Mouse (Mus musculus) myocyte (in vitro differentiated cells): ENCODE measurements around the gene Dram1. TPM values are rescaled to one million over a fixed set of nuclear protein-coding genes. Genes with fewer than 3 reads are reported as not detected.

Experiments
- H3K27me3 ChIP-seq: one replicate; pipeline ENCODE4 v1.6.1; 2011; ENCODE audit not compliant: control insufficient read depth, insufficient read depth, insufficient read length
- H3K36me3 ChIP-seq: one replicate; pipeline ENCODE4 v1.6.1; 2011; ENCODE audit not compliant: control insufficient read depth, insufficient read depth
- H3K4me2 ChIP-seq: one replicate; pipeline ENCODE4 v1.6.1; 2011; ENCODE audit warnings: low read depth, control low read depth
- H3K4me3 ChIP-seq: one replicate; pipeline ENCODE4 v1.5.1; 2011; ENCODE audit warnings: mild to moderate bottlenecking, control low read depth, moderate library complexity
- H3K79me2 ChIP-seq: one replicate; pipeline ENCODE4 v1.6.1; 2011; ENCODE audit not compliant: control insufficient read depth, insufficient read depth
- H3ac ChIP-seq: one replicate; pipeline ENCODE4 v1.6.1; 2011; ENCODE audit not compliant: control insufficient read depth, insufficient read length
- CEBPB ChIP-seq: IDR thresholded peaks from 2 replicates; pipeline ENCODE4 v1.6.1; 2011; ENCODE audit warnings: mild to moderate bottlenecking, moderate library complexity; ENCODE audit not compliant: poor library complexity, insufficient read depth, severe bottlenecking
- E2F4 ChIP-seq: IDR thresholded peaks from one replicate; pipeline ENCODE4 v1.6.1; 2011; ENCODE audit warnings: mild to moderate bottlenecking, control low read depth, moderate library complexity; ENCODE audit not compliant: insufficient read depth
- MAX ChIP-seq: IDR thresholded peaks from one replicate; pipeline ENCODE4 v1.6.1; 2011; ENCODE audit warnings: low read depth, mild to moderate bottlenecking, control low read depth
- MYOD1 ChIP-seq, 3 experiments: IDR thresholded peaks; one replicate each; pipeline ENCODE4 v1.6.1; 2011; ENCODE audit warnings: control low read depth in 2 of 3, low read depth in 2 of 3, mild to moderate bottlenecking in 2 of 3, moderate library complexity in 1 of 3; ENCODE audit not compliant: insufficient read length in 2 of 3, control insufficient read depth in 1 of 3
- MYOG ChIP-seq, 3 experiments: IDR thresholded peaks; one replicate each; pipeline ENCODE4 v1.6.1; 2011; ENCODE audit warnings: control low read depth in 2 of 3, low read depth in 2 of 3, mild to moderate bottlenecking in 2 of 3; ENCODE audit not compliant: insufficient read length in 2 of 3, control insufficient read depth in 1 of 3, insufficient read depth in 1 of 3
- POLR2A ChIP-seq: IDR thresholded peaks from one replicate; pipeline ENCODE4 v1.6.1; 2011; ENCODE audit warnings: low read depth, mild to moderate bottlenecking, control low read depth, moderate library complexity; ENCODE audit not compliant: insufficient read length
- POLR2AphosphoS2 ChIP-seq: IDR thresholded peaks from one replicate; pipeline ENCODE4 v1.6.1; 2011; ENCODE audit warnings: low read depth, control low read depth; ENCODE audit not compliant: insufficient read length
- REST ChIP-seq: IDR thresholded peaks from one replicate; pipeline ENCODE4 v1.6.1; 2011; ENCODE audit warnings: mild to moderate bottlenecking, control low read depth, moderate library complexity; ENCODE audit not compliant: insufficient read depth, insufficient read length
- SRF ChIP-seq: IDR thresholded peaks from one replicate; pipeline ENCODE4 v1.6.1; 2011; ENCODE audit warnings: low read depth; ENCODE audit not compliant: control insufficient read depth, insufficient read length
- TCF12 ChIP-seq: IDR thresholded peaks from one replicate; pipeline ENCODE4 v1.6.1; 2011; ENCODE audit warnings: mild to moderate bottlenecking, control low read depth; ENCODE audit not compliant: poor library complexity, insufficient read depth, severe bottlenecking
- TCF3 ChIP-seq: IDR thresholded peaks from one replicate; pipeline ENCODE4 v1.6.1; 2011; ENCODE audit warnings: low read depth, control low read depth; ENCODE audit not compliant: insufficient read length
- USF1 ChIP-seq: IDR thresholded peaks from one replicate; pipeline ENCODE4 v1.6.1; 2011; ENCODE audit warnings: low read depth, mild to moderate bottlenecking, control low read depth, moderate library complexity
- polyA plus RNA-seq: library from polyadenylated mRNA; unstranded; fragments of >200 nt; fragmentation: generic; extraction: Trizol; gene quantifications from one replicate; pipeline ENCODE4 v1.2.1, GENCODE M21; 2012; ENCODE audit warnings: missing spikeins

Gene Dram1
- polyA plus RNA-seq, 1 experiment: 1.7 TPM

DNA sequence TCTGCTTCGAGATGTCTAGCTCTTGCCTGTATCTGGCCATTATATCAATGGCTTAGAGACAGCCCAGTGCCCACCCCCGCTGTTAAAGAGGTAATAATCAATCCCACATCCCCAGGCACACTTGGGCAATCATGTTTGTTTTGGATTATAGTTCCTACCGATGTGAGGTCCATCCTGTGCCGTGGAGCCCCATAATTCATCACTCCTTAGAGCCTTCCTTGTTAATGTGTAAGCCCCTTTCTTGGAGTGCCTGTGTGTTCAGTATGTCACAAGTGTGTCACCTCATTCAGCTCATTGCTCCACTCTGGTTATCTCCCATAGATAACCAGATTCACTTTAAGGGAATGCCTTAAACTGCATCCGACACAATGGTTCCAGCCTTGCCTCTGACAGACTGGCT is 24.3 kb downstream of the Dram1 start:
- no peak overlapping the region for H3ac ChIP-seq
- H3K36me3 ChIP-seq: no peaks in the 10 kb centered on the region
- H3K27me3 ChIP-seq: no peaks in the 10 kb centered on the region
- no peak overlapping the region for H3K4me3 ChIP-seq
- TF ChIP-seq MYOD1 (IDR thresholded peaks at IDR 0.05; ENCODE audit: control insufficient read depth in 1 of 3, insufficient read length in 2 of 3, low read depth in 2 of 3) (no peak), MYOG (IDR thresholded peaks at IDR 0.05; ENCODE audit: control insufficient read depth in 1 of 3, insufficient read depth in 1 of 3, insufficient read length in 2 of 3, low read depth in 2 of 3) (no peak), TCF12 (no peak), MAX (no peak), USF1 (no peak), SRF (no peak), CEBPB (no peak), POLR2AphosphoS2 (no peak), REST (no peak), TCF3 (no peak), POLR2A (no peak), E2F4 (no peak)
- H3K4me2 ChIP-seq: no peak overlapping the region
- no peaks in the 10 kb centered on the region for H3K79me2 ChIP-seq

- Histone ChIP-seq H3K27me3 (no peaks in the 10 kb centered on the region), H3K36me3 (no peaks in the 10 kb centered on the region), H3K4me3 (no peak overlapping the region), H3ac (no peak overlapping the region), H3K79me2 (no peaks in the 10 kb centered on the region), H3K4me2 (no peak overlapping the region)
- TF ChIP-seq E2F4: no peak
- TF ChIP-seq MAX: no peak
Observed at GRCm38 (mm10) chr10:88352549-88352948, 26.3 kb downstream of the Dram1 start.

GRCm38 (mm10) chr10:88351411-88352103 is 27.3 kb downstream of the Dram1 start:
- Histone ChIP-seq H3K27me3 (no peaks in the 10 kb centered on the region), H3K79me2 (no peaks in the 10 kb centered on the region), H3K4me3 (no peak overlapping the region), H3K36me3 (no peaks in the 10 kb centered on the region), H3K4me2 (no peak overlapping the region), H3ac (no peak overlapping the region)
- TF ChIP-seq TCF12: no peak
- no peak for TF ChIP-seq MAX
- no peak for TF ChIP-seq CEBPB
- TF ChIP-seq SRF: no peak
- TF ChIP-seq E2F4: no peak
- no peak for TF ChIP-seq TCF3
- no peak for TF ChIP-seq MYOD1 (IDR thresholded peaks at IDR 0.05; ENCODE audit: control insufficient read depth in 1 of 3, insufficient read length in 2 of 3, low read depth in 2 of 3)
- no peak for TF ChIP-seq REST
- TF ChIP-seq POLR2A: no peak

DNA sequence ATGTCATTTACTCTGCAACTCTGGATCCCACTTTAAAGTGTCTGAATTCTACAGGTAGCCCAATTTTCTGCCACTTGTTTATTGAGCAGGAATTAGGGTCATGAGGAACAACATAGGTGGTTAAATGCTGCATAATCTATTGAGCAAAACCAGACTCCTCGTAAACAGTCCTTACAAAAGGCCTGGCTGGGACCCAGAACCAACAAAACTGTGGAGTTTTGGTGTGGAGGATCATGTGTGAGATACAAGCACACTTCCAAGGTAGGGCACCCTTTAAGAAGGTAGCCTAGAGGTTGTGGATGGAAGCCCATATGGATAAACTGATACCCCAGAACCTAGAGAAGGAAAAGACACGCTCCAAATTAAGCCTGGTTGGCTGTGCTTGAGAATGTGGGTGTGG is 28.2 kb downstream of the Dram1 start:
- Histone ChIP-seq H3K4me3 (no peak overlapping the region), H3K36me3 (no peaks in the 10 kb centered on the region), H3K27me3 (no peaks in the 10 kb centered on the region), H3ac (no peak overlapping the region), H3K79me2 (no peaks in the 10 kb centered on the region), H3K4me2 (no peak overlapping the region)
- no peak for TF ChIP-seq POLR2AphosphoS2

- Histone ChIP-seq H3ac (no peak overlapping the region), H3K36me3 (no peaks in the 10 kb centered on the region), H3K27me3 (no peaks in the 10 kb centered on the region), H3K79me2 (no peaks in the 10 kb centered on the region), H3K4me2 (no peak overlapping the region), H3K4me3 (no peak overlapping the region)
- TF ChIP-seq USF1 (no peak), MYOD1 (IDR thresholded peaks at IDR 0.05; ENCODE audit: control insufficient read depth in 1 of 3, insufficient read length in 2 of 3, low read depth in 2 of 3) (no peak), E2F4 (no peak), MYOG (IDR thresholded peaks at IDR 0.05; ENCODE audit: control insufficient read depth in 1 of 3, insufficient read depth in 1 of 3, insufficient read length in 2 of 3, low read depth in 2 of 3) (no peak), REST (no peak), POLR2AphosphoS2 (no peak), CEBPB (no peak), TCF3 (no peak), TCF12 (no peak), MAX (no peak), SRF (no peak)
Observed at GRCm38 (mm10) chr10:88349800-88350199, 29.1 kb downstream of the Dram1 start.
